Mouse (Mus musculus): ENCODE data around the gene Slc24a4.

DNA sequence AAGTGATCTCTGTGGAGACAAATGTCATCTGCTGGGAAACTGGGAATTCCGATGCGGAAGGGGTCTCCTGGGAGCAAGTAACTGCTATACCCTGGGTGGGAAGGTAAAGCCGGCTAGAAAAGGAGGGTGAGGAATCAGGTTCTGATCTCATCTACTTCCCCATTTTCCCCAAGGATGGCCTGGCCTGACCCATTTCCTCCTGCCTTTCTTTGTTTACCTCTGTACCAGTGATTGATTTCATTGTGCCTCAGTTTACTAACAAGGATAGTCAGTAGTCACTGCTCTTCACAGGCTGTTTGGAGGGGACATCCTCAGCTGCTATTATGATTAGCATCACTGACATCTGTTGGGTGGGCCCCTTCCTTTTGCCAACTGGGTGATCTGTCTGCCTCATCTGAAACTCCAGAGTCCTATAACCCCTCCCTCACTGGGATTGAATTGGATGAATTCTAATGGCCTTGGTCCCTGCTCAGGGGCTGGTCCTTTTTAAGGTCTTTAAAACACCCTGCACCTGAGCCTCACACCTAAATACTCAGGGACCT is 156.2 kb downstream of the Slc24a4 start:
- no peak for TF ChIP-seq CTCF (IDR thresholded peaks at IDR 0.05; ENCODE audit: borderline replicate concordance, extremely low read depth, insufficient read depth, insufficient read length)
- TF ChIP-seq POLR2A (IDR thresholded peaks at IDR 0.05; ENCODE audit: borderline replicate concordance, extremely low read depth, insufficient read depth, insufficient read length, poor library complexity, severe bottlenecking): no peak

Data from brain, embryonic 14.5 days (tissue).